Mouse (Mus musculus) E14TG2a.4 (cell line): ENCODE data around the gene Efna5.

ENCODE experiments used
- H3K27me3 ChIP-seq: 2 replicates; pipeline ENCODE4 v1.6.1; 2014; ENCODE audit warnings: low read length, control low read depth; ENCODE audit not compliant: insufficient read depth
- H3K36me3 ChIP-seq: 2 replicates; pipeline ENCODE4 v1.6.1; 2014; ENCODE audit warnings: low read length, control low read depth; ENCODE audit not compliant: insufficient read depth
- H3K4me1 ChIP-seq: replicated peaks from 2 replicates; pipeline ENCODE4 v1.6.1; 2014; ENCODE audit warnings: low read depth, low read length, control low read depth
- H3K4me3 ChIP-seq: replicated peaks from 2 replicates; pipeline ENCODE4 v1.5.1; 2014; ENCODE audit warnings: mild to moderate bottlenecking, low read length
- H3K9me3 ChIP-seq: 2 replicates; pipeline ENCODE4 v1.6.1; 2014; ENCODE audit warnings: low read length, control low read depth
- CTCF ChIP-seq: conservative IDR thresholded peaks from 2 replicates; pipeline ENCODE4 v1.5.1; 2014; ENCODE audit warnings: low read length
- NANOG ChIP-seq: IDR thresholded peaks from 2 replicates; pipeline ENCODE4 v1.6.1; 2014; ENCODE audit warnings: borderline replicate concordance, low read length, mixed read lengths
- POU5F1 ChIP-seq: IDR thresholded peaks from 2 replicates; pipeline ENCODE4 v1.6.1; 2014; ENCODE audit warnings: low read length, borderline replicate concordance

The Efna5 gene

GRCm38 (mm10) chr17:62754638-62755037, 126.5 kb downstream of the Efna5 start:
- no peak overlapping the region for H3K4me3 ChIP-seq
- peaks cover 14% of the 10 kb centered on the region for H3K4me1 ChIP-seq
- H3K36me3 ChIP-seq: no peaks in the 10 kb centered on the region
- H3K27me3 ChIP-seq: peaks cover 3% of the 10 kb centered on the region; the same call in 1 of the 2 replicates
- no peaks in the 10 kb centered on the region for H3K9me3 ChIP-seq
- TF ChIP-seq NANOG: no peak
- no peak for TF ChIP-seq CTCF
- TF ChIP-seq POU5F1: no peak

DNA sequence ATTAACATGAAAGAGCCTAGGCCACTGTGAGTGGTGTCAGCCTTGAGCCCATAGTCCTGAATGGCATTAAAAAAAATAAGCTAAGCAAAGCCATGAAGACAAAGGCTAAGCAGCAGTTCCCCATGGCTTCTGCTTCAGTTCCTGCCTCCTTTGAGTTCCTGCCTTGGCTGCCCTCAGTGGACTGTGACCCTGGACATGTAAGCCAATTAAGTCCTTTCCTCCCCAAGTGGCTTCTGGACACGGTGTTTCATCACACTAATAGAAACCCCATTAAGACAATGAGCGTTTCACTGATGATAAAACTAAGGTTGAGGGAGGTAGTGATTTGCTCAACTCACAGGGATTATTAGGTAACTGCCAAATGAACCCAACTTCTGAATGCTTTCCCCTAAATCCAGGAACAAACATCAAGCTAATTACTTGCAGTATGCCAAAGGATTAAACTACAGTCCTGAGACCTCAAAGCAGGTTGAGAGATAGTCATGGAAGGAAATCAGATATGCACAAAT, 128.7 kb downstream of the Efna5 start:
- no peaks in the 10 kb centered on the region for H3K27me3 ChIP-seq
- TF ChIP-seq CTCF (no peak), NANOG (no peak), POU5F1 (no peak)
- H3K4me1 ChIP-seq: no peaks in the 10 kb centered on the region
- no peaks in the 10 kb centered on the region for H3K36me3 ChIP-seq
- H3K4me3 ChIP-seq: no peak overlapping the region
- H3K9me3 ChIP-seq: no peaks in the 10 kb centered on the region

DNA sequence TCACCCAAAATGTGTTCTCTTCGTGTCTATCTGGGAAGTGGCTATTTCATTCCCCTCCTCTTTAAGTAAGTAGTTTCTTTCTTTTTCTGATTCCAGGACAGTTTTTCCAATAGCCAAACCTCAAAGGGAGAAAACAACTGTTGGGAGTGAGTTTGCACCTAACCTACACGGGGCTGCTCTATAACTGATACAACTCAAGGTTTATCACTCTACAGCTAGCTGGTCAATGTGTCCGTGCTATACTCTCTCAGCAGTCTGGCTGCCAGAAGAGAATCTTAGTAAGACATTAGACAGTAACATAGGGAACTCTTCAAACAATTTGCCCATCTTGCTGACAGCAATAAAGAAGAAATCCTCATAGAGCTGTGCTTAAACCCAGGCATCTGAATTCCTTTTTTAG, 130.5 kb downstream of the Efna5 start:
- no peak for TF ChIP-seq NANOG
- no peak for TF ChIP-seq POU5F1
- TF ChIP-seq CTCF: no peak
- Histone ChIP-seq H3K9me3 (no peaks in the 10 kb centered on the region), H3K27me3 (no peaks in the 10 kb centered on the region), H3K36me3 (no peaks in the 10 kb centered on the region), H3K4me3 (no peak overlapping the region), H3K4me1 (no peaks in the 10 kb centered on the region)

- no peaks in the 10 kb centered on the region for H3K4me1 ChIP-seq
- H3K9me3 ChIP-seq: no peaks in the 10 kb centered on the region
- no peak overlapping the region for H3K4me3 ChIP-seq
- no peaks in the 10 kb centered on the region for H3K27me3 ChIP-seq
- TF ChIP-seq POU5F1: no peak
- no peak for TF ChIP-seq CTCF
- TF ChIP-seq NANOG: no peak
- no peaks in the 10 kb centered on the region for H3K36me3 ChIP-seq
These were observed 132.1 kb downstream of the Efna5 start for GRCm38 (mm10) chr17:62748803-62749619.

DNA sequence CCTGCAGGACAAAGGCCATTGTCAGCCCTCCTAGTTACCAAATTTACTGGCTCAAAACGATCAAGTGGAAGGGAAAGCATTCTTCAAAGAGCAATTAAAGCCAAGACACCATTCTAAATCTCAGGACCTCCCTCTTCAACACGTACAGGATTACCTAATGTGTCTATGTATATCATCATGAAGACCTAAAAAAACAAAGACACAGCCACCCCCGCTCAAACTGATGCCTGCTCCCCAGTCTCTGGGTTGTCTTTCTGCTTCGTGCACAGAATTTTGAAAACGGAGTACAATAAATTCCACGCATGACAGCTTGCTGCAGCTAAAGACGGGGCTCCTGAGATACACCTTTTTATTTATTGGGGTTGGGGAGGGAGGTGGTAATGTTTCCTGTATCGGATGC, 133.7 kb downstream of the Efna5 start:
- Histone ChIP-seq H3K9me3 (no peaks in the 10 kb centered on the region), H3K4me3 (no peak overlapping the region), H3K27me3 (no peaks in the 10 kb centered on the region), H3K36me3 (no peaks in the 10 kb centered on the region), H3K4me1 (no peaks in the 10 kb centered on the region)
- no peak for TF ChIP-seq CTCF
- TF ChIP-seq NANOG: no peak
- no peak for TF ChIP-seq POU5F1

DNA sequence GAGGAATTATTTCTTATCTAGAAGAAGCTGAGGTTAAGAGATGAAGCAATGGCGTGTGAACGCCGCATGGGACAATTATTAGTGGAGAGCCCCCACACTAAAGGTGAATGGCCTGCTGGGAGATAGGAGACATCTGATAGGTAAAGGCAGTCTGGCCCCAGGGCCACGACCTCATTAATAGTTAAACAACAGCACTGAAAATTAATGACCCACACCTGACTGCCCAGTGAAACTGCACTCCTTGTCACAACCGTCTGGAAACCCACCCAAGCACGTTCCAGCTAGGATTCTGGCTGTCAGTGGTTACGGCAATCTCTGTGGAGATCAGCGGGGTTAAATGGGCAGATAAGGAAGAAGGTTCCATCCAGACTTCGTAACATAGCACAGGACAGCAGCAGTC, 134.3 kb downstream of the Efna5 start:
- Histone ChIP-seq H3K4me1 (no peaks in the 10 kb centered on the region), H3K27me3 (no peaks in the 10 kb centered on the region), H3K9me3 (no peaks in the 10 kb centered on the region), H3K4me3 (no peak overlapping the region), H3K36me3 (no peaks in the 10 kb centered on the region)
- TF ChIP-seq POU5F1 (no peak), CTCF (no peak), NANOG (no peak)

DNA sequence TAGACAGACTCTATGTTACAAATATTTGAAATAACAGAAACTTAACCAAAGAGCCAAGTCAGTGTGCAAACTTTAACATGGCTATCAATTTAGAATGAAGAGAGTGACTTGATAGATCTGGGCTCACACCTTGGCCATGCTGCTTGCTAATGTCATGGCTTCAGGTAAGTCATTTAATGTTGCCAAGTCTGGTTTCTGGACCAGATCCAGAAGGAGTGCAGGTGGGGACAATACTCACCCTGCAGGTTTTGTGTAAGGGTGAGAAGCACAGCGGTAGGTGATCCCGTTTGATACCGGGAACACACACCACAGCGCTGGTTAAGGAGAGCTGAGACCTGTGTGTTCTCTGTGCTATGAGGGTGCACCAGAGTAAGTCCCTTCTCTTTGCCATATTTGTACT, 135.8 kb downstream of the Efna5 start:
- Histone ChIP-seq H3K4me3 (no peak overlapping the region), H3K36me3 (no peaks in the 10 kb centered on the region), H3K27me3 (no peaks in the 10 kb centered on the region), H3K9me3 (no peaks in the 10 kb centered on the region), H3K4me1 (no peaks in the 10 kb centered on the region)
- TF ChIP-seq NANOG (no peak), POU5F1 (no peak), CTCF (no peak)

DNA sequence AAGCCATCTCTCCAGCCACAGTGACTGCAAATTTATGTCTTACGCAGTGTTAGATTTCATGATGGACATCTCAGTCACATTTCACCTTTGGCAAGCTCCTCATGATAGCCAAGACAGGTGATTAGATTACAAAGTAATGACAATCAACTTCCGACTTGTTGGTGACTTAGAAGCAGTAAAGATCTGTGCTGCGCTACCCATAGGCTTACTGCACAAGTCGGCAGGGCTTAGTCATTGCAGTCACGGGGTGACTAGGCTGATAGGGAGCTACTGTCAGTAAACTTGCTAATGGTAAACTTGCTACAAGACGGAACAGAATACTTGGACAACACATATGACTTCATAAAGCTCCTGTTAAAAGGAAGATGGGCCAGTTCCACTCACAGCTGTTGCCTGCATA, 136.9 kb downstream of the Efna5 start:
- Histone ChIP-seq H3K27me3 (no peaks in the 10 kb centered on the region), H3K9me3 (no peaks in the 10 kb centered on the region), H3K4me1 (no peaks in the 10 kb centered on the region), H3K4me3 (no peak overlapping the region), H3K36me3 (no peaks in the 10 kb centered on the region)
- TF ChIP-seq POU5F1: no peak
- TF ChIP-seq CTCF: no peak
- TF ChIP-seq NANOG: no peak

- H3K4me1 ChIP-seq: no peaks in the 10 kb centered on the region
- H3K4me3 ChIP-seq: no peak overlapping the region
- no peaks in the 10 kb centered on the region for H3K36me3 ChIP-seq
- peaks cover 18% of the 10 kb centered on the region for H3K9me3 ChIP-seq
- H3K27me3 ChIP-seq: no peaks in the 10 kb centered on the region
- TF ChIP-seq NANOG: no peak
- no peak for TF ChIP-seq POU5F1
- TF ChIP-seq CTCF: no peak
These were observed 139.4 kb downstream of the Efna5 start for GRCm38 (mm10) chr17:62741702-62742101.
